Mouse (Mus musculus) limb, embryonic 11.5 days (tissue): ENCODE measurements around the gene Gm379. TPM values are rescaled to one million over a fixed set of nuclear protein-coding genes. Genes with fewer than 3 reads are reported as not detected.

Experiments used
- ATAC-seq: fragments of 200-750 bp; cut with Nextera tagmentation; 2 replicates; pipeline ENCODE4 v1.8.0; 2017; ENCODE audit warnings: low read depth; ENCODE audit not compliant: insufficient number of reproducible peaks, low FRiP score, low TSS enrichment
- DNase-seq: peaks from one replicate; pipeline ENCODE4 v3.0.0-alpha.2; 2015; ENCODE audit warnings: low spot score
- H3K27ac ChIP-seq: fragments of 300-500 bp; sonication (generic); replicated peaks from 2 replicates; pipeline ENCODE4 v1.5.1; 2014; ENCODE audit warnings: low read depth, mild to moderate bottlenecking, low read length
- H3K27me3 ChIP-seq: fragments of 300-500 bp; sonication (generic); 2 replicates; pipeline ENCODE4 v1.6.1; 2014; ENCODE audit warnings: mild to moderate bottlenecking, low read length, mixed read lengths; ENCODE audit not compliant: control insufficient read depth, insufficient read depth
- H3K36me3 ChIP-seq: fragments of 300-500 bp; sonication (generic); 2 replicates; pipeline ENCODE4 v1.6.1; 2014; ENCODE audit warnings: mild to moderate bottlenecking, low read length, moderate library complexity, mixed read lengths; ENCODE audit not compliant: control insufficient read depth, insufficient read depth
- H3K4me1 ChIP-seq: fragments of 300-500 bp; sonication (generic); 2 replicates; pipeline ENCODE4 v1.6.1; 2014; ENCODE audit warnings: low read length, mixed read lengths; ENCODE audit not compliant: control insufficient read depth, insufficient read depth
- H3K4me2 ChIP-seq: fragments of 300-500 bp; sonication (generic); 2 replicates; pipeline ENCODE4 v1.6.1; 2014; ENCODE audit warnings: low read depth, mild to moderate bottlenecking, moderate library complexity; ENCODE audit not compliant: severe bottlenecking
- H3K4me3 ChIP-seq: fragments of 300-500 bp; sonication (generic); 2 replicates; pipeline ENCODE4 v1.5.1; 2014; ENCODE audit warnings: low read depth, low read length
- H3K9ac ChIP-seq: fragments of 300-500 bp; sonication (generic); 2 replicates; pipeline ENCODE4 v1.6.1; 2014; ENCODE audit warnings: mild to moderate bottlenecking, low read length
- H3K9me3 ChIP-seq: fragments of 300-500 bp; sonication (generic); 2 replicates; pipeline ENCODE4 v1.6.1; 2016; ENCODE audit warnings: low read length; ENCODE audit not compliant: control insufficient read depth
- WGBS: fragments of 180-500 bp; shearing (Covaris S2); extraction: QIAGEN DNeasy Blood & Tissue Kit; methylation state at CpG from one replicate; pipeline ENCODE4 v1.1.7; 2014; 5-methylcytosine and 5-hydroxymethylcytosine counted together
- polyA plus RNA-seq: library from polyadenylated mRNA; unstranded; fragments of >200 nt; fragmentation: Nextera tagmentation; extraction: Ambion mirVana; gene quantifications from 2 replicates; pipeline ENCODE4 v1.2.1, GENCODE M21; 2014

The Gm379 gene
- polyA plus RNA-seq: not detected in 2 replicates

- no peak within 1 kb of the TSS for H3K4me2 ChIP-seq
- no peaks in the 10 kb centered on the region for H3K27me3 ChIP-seq
- H3K4me3 ChIP-seq: no peak within 1 kb of the TSS
- no peak within 1 kb of the TSS for H3K27ac ChIP-seq
- 80% methylated on average over 2 of the region's 2 CpGs for WGBS
- no peak within 1 kb of the TSS for H3K9ac ChIP-seq
- no peaks in the 10 kb centered on the region for H3K36me3 ChIP-seq
- H3K9me3 ChIP-seq: no peaks in the 10 kb centered on the region
- H3K4me1 ChIP-seq: no peaks in the 10 kb centered on the region
- ATAC-seq (no peak), DNase-seq (no peak)
Observed at GRCm38 (mm10) chrX:108664885-108665284, at the start of gene Gm379. TSS of gene Gm379 (minus strand) at chrX:108664891.

- ATAC-seq (no peak), DNase-seq (no peak)
- H3K4me1 ChIP-seq: no peaks in the 10 kb centered on the region
- no peaks in the 10 kb centered on the region for H3K9me3 ChIP-seq
- H3K4me3 ChIP-seq: no peak overlapping the region
- no peak overlapping the region for H3K4me2 ChIP-seq
- H3K36me3 ChIP-seq: no peaks in the 10 kb centered on the region
- no peaks in the 10 kb centered on the region for H3K27me3 ChIP-seq
- no peak overlapping the region for H3K9ac ChIP-seq
- WGBS: 88% methylated on average over 2 of the region's 2 CpGs
- no peak overlapping the region for H3K27ac ChIP-seq
Observed at GRCm38 (mm10) chrX:108704312-108704711, 39.6 kb upstream of the Gm379 start.

- Histone ChIP-seq H3K4me3 (no peak overlapping the region), H3K4me2 (no peak overlapping the region), H3K27me3 (no peaks in the 10 kb centered on the region), H3K36me3 (no peaks in the 10 kb centered on the region), H3K9me3 (no peaks in the 10 kb centered on the region), H3K9ac (no peak overlapping the region), H3K4me1 (no peaks in the 10 kb centered on the region), H3K27ac (no peak overlapping the region)
- DNase-seq: no peak
- 31% methylated on average over 1 of the region's 1 CpGs for WGBS
- ATAC-seq: no peak
Observed at GRCm38 (mm10) chrX:108668868-108669267, 4.2 kb upstream of the Gm379 start.

GRCm38 (mm10) chrX:108621991-108622390 is 42.7 kb downstream of the Gm379 start:
- H3K4me3 ChIP-seq: no peak overlapping the region
- no peaks in the 10 kb centered on the region for H3K9me3 ChIP-seq
- H3K27ac ChIP-seq: no peak overlapping the region
- no peaks in the 10 kb centered on the region for H3K4me1 ChIP-seq
- H3K9ac ChIP-seq: no peak overlapping the region
- no peaks in the 10 kb centered on the region for H3K27me3 ChIP-seq
- ATAC-seq: no peak
- H3K4me2 ChIP-seq: no peak overlapping the region
- no peaks in the 10 kb centered on the region for H3K36me3 ChIP-seq
- WGBS: 29% methylated on average over 1 of the region's 1 CpGs
- no peak for DNase-seq

- no peak overlapping the region for H3K9ac ChIP-seq
- no peaks in the 10 kb centered on the region for H3K4me1 ChIP-seq
- H3K27ac ChIP-seq: no peak overlapping the region
- H3K9me3 ChIP-seq: no peaks in the 10 kb centered on the region
- DNase-seq (no peak), ATAC-seq (no peak)
- H3K4me3 ChIP-seq: no peak overlapping the region
- H3K4me2 ChIP-seq: no peak overlapping the region
- no peaks in the 10 kb centered on the region for H3K27me3 ChIP-seq
- 87% methylated on average over 1 of the region's 1 CpGs for WGBS
- no peaks in the 10 kb centered on the region for H3K36me3 ChIP-seq
Observed at GRCm38 (mm10) chrX:108620886-108621285, 43.8 kb downstream of the Gm379 start.

Other genes starting within 250 kb of the Gm379 start
- 4.3 and 5.3 TPM in 2 replicates for gene Brwd3, start 169.5 kb upstream of the Gm379 start, polyA plus RNA-seq